Mouse (Mus musculus): ENCODE data around the gene Tut1. TPM values are rescaled to one million over a fixed set of nuclear protein-coding genes. Genes with fewer than 3 reads are reported as not detected.

The Tut1 gene
- total and polyA plus RNA-seq, 2 experiments from 2014 or later = 10.4 to 18.0 TPM

DNA sequence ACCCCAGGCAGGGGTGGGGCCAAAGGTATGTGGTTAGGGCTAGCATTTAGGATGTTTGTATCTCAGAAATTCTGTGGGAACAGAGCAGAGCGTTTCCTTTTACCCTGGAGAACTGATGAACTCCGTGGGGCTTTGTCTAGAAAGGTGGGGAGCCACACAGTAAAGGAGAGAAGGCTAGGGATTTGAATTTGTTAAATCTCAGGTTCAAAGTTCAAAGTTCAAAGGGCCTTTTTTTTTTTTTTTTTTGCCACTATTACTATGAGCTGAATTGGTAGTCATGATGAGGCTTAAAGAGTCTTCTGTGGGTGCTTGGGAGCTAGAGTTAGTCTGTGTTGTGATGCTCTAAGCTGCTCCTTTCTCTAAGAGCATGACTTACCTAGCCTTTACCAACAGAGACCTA lies 16.9 kb upstream of the Tut1 start:
- no peak for DNase-seq (ENCODE audit: low spot score)
- no peak overlapping the region for H3K4me2 ChIP-seq (ENCODE audit: low read depth, low read length)
- no peak overlapping the region for H3K9ac ChIP-seq (replicated peaks; ENCODE audit: low read depth, low read length)
- TF ChIP-seq CTCF (IDR thresholded peaks at IDR 0.05; ENCODE audit: low read depth) (no peak), EP300 (IDR thresholded peaks at IDR 0.05; ENCODE audit: low read depth) (no peak)
- no peaks in the 10 kb centered on the region for H3K9me3 ChIP-seq (replicated peaks; ENCODE audit: control insufficient read depth, low read length)
- H3K27ac ChIP-seq (ENCODE audit: low read depth) = no peak overlapping the region
- H3K4me3 ChIP-seq (ENCODE audit: low read depth, low read length) = no peak overlapping the region
- 85% methylated on average over 2 of the region's 2 CpGs for WGBS
- H3K27me3 ChIP-seq (ENCODE audit: control insufficient read depth, insufficient read depth, low read length) = no peaks in the 10 kb centered on the region
- H3K4me1 ChIP-seq (ENCODE audit: control insufficient read depth, insufficient read depth) = no peaks in the 10 kb centered on the region
- ATAC-seq (ENCODE audit: insufficient read depth, low read depth) = no peak
- H3K36me3 ChIP-seq (replicated peaks; ENCODE audit: control insufficient read depth, insufficient read depth, low read length) = peaks cover 44% of the 10 kb centered on the region

- H3K4me1 ChIP-seq (ENCODE audit: control insufficient read depth, insufficient read depth) = peaks cover 20% of the 10 kb centered on the region; the same call in 1 of the 2 replicates
- no peak overlapping the region for H3K9ac ChIP-seq (replicated peaks; ENCODE audit: low read depth, low read length)
- H3K36me3 ChIP-seq (replicated peaks; ENCODE audit: control insufficient read depth, insufficient read depth, low read length) = peaks cover 37% of the 10 kb centered on the region
- H3K4me2 ChIP-seq (ENCODE audit: low read depth, low read length) = peak overlapping the region; percentile 68; the same call in 1 of the 2 replicates
- H3K27me3 ChIP-seq (ENCODE audit: control insufficient read depth, insufficient read depth, low read length) = no peaks in the 10 kb centered on the region
- TF ChIP-seq EP300 (IDR thresholded peaks at IDR 0.05; ENCODE audit: low read depth) = no peak
- no peak for TF ChIP-seq CTCF (IDR thresholded peaks at IDR 0.05; ENCODE audit: low read depth)
- no peak overlapping the region for H3K4me3 ChIP-seq (ENCODE audit: low read depth, low read length)
- ATAC-seq (ENCODE audit: insufficient read depth, low read depth) (no peak), DNase-seq (ENCODE audit: low spot score) (no peak)
- H3K9me3 ChIP-seq (replicated peaks; ENCODE audit: control insufficient read depth, low read length) = no peaks in the 10 kb centered on the region
- H3K27ac ChIP-seq (ENCODE audit: low read depth) = no peak overlapping the region
- WGBS = 86% methylated on average over 14 of the region's 15 CpGs
These were observed 13.0 kb upstream of the Tut1 start for GRCm38 (mm10) chr19:8940526-8941133.

DNA sequence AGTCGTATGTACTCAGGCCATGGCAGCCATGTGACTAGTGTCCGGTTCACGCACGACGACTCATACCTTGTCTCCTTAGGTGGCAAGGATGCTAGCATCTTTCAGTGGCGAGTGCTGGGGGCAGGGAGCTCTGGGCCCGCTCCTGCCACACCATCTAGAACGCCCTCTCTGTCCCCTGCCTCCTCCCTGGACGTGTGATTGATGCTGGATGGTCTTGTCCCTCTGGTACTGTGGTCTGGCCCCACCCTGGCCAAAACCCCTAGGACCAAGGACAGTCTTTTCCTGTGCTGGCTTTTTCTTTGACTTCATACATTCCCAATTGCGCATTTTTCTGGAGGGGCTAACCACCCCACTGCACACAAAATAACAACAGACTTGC lies 12.5 kb upstream of the Tut1 start:
- DNase-seq (ENCODE audit: low spot score) (no peak), ATAC-seq (ENCODE audit: insufficient read depth, low read depth) (no peak)
- Histone ChIP-seq H3K9me3 (replicated peaks; ENCODE audit: control insufficient read depth, low read length) (no peaks in the 10 kb centered on the region), H3K9ac (replicated peaks; ENCODE audit: low read depth, low read length) (peak overlapping the region; percentile 94), H3K27me3 (ENCODE audit: control insufficient read depth, insufficient read depth, low read length) (no peaks in the 10 kb centered on the region), H3K27ac (ENCODE audit: low read depth) (peak overlapping the region; percentile 26), H3K36me3 (replicated peaks; ENCODE audit: control insufficient read depth, insufficient read depth, low read length) (peaks cover 38% of the 10 kb centered on the region), H3K4me3 (ENCODE audit: low read depth, low read length) (peak overlapping the region; percentile 68), H3K4me1 (ENCODE audit: control insufficient read depth, insufficient read depth) (peaks cover 20% of the 10 kb centered on the region; the same call in 1 of the 2 replicates), H3K4me2 (ENCODE audit: low read depth, low read length) (peak overlapping the region; percentile 68)
- TF ChIP-seq CTCF (IDR thresholded peaks at IDR 0.05; ENCODE audit: low read depth) (no peak), EP300 (IDR thresholded peaks at IDR 0.05; ENCODE audit: low read depth) (no peak)
- 47% methylated on average over 10 of the region's 10 CpGs for WGBS

DNA sequence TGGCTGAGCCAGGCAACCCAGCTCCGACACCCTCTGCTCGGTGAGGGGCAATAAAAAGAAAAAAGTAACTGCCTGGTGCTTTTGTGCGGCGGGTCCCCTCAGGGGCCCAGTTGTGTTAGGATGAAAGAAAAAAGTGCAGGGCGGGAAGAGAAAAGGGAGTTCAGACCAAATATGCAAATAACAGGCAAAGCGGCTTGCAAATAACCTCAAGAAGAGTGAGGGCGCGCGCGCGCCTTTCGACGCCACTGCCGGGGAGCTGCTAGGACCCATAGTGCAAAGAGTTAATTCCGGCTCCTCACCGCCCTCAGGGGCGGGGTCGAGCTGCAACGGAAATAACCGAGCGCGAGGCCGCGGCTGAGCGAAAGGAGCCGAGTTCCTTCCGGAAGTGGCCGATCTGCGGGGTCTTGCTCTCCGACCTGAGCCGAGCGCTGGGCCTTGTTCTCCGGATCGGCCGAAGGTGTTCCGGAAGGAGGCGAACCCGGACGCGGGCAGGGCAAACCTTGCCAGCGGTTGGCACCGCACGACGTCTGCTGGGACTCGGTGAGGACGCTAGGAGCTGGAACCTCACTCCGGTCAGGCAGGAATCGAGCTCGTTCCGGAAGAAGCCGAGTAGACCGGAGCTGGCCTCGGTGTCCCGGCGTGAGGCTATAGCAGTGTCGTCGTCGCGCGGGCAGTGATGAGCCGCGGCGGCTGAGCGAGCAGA lies 12.0 kb upstream of the Tut1 start, which contains the start of gene Mta2:
Gene Mta2, plus strand, starts transcription at position 361 of the 703 bp plus-strand sequence.
- H3K36me3 ChIP-seq (replicated peaks; ENCODE audit: control insufficient read depth, insufficient read depth, low read length) = peaks cover 37% of the 10 kb centered on the region
- peak within 1 kb of the TSS; percentile 94 for H3K9ac ChIP-seq (replicated peaks; ENCODE audit: low read depth, low read length)
- H3K9me3 ChIP-seq (replicated peaks; ENCODE audit: control insufficient read depth, low read length) = no peaks in the 10 kb centered on the region
- under 1% methylated on average over 64 of the region's 64 CpGs for WGBS
- H3K27ac ChIP-seq (ENCODE audit: low read depth) = peak within 1 kb of the TSS; percentile 97
- DNase-seq (ENCODE audit: low spot score) (peak; percentile 98), ATAC-seq (ENCODE audit: insufficient read depth, low read depth) (peak; percentile 96)
- peaks cover 20% of the 10 kb centered on the region; the same call in 1 of the 2 replicates for H3K4me1 ChIP-seq (ENCODE audit: control insufficient read depth, insufficient read depth)
- TF ChIP-seq CTCF (IDR thresholded peaks at IDR 0.05; ENCODE audit: low read depth) = no peak
- TF ChIP-seq EP300 (IDR thresholded peaks at IDR 0.05; ENCODE audit: low read depth) = 0 out of 2 replicates have a peak, but pooled peaks have one; percentile 62
- H3K4me3 ChIP-seq (ENCODE audit: low read depth, low read length) = peak within 1 kb of the TSS; percentile 68
- H3K4me2 ChIP-seq (ENCODE audit: low read depth, low read length) = peak within 1 kb of the TSS; percentile 68
- H3K27me3 ChIP-seq (ENCODE audit: control insufficient read depth, insufficient read depth, low read length) = no peaks in the 10 kb centered on the region

DNA sequence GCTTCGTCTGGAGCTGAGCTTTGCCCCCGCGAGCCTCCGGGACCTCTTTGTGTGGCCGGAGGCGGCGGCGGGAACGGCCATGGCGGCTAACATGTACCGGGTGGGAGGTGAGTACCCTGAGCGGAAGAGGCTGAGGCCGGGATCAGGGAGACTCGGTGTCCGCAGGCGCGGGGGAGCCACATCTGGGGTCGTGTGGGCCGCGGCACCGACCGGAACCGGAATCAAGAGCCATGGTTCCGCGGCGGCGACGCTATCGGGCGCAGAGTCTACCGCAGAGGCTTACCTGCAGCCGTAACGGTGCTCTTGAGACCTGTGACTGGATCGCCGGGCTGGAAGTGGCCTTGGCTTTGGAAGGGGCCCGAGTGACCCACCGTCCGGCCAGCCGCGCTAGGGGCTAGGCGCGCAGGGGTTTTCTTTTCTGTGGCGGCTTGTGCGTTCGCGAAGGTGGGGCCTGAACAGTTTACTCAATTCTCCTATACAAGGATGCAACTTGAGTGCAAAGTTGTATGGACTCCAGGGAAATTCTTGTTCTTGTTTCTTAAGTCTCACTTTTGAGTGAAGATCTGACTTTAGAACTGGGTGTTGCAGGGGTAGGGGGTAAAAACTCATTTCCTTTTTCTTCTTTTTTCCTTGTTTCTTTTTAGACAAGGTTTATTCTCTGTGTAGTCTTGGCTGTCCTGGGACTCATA lies 11.2 kb upstream of the Tut1 start:
- Histone ChIP-seq H3K4me2 (ENCODE audit: low read depth, low read length) (peak overlapping the region; percentile 68), H3K27me3 (ENCODE audit: control insufficient read depth, insufficient read depth, low read length) (no peaks in the 10 kb centered on the region), H3K27ac (ENCODE audit: low read depth) (peak overlapping the region; percentile 97), H3K9ac (replicated peaks; ENCODE audit: low read depth, low read length) (peak overlapping the region; percentile 94), H3K4me1 (ENCODE audit: control insufficient read depth, insufficient read depth) (peaks cover 20% of the 10 kb centered on the region; the same call in 1 of the 2 replicates), H3K4me3 (ENCODE audit: low read depth, low read length) (peak overlapping the region; percentile 68), H3K9me3 (replicated peaks; ENCODE audit: control insufficient read depth, low read length) (no peaks in the 10 kb centered on the region), H3K36me3 (replicated peaks; ENCODE audit: control insufficient read depth, insufficient read depth, low read length) (peaks cover 36% of the 10 kb centered on the region)
- peak; percentile 58 for ATAC-seq (ENCODE audit: insufficient read depth, low read depth)
- under 1% methylated on average over 46 of the region's 46 CpGs for WGBS
- DNase-seq (ENCODE audit: low spot score) = peak; percentile 51
- TF ChIP-seq EP300 (IDR thresholded peaks at IDR 0.05; ENCODE audit: low read depth) = no peak
- TF ChIP-seq CTCF (IDR thresholded peaks at IDR 0.05; ENCODE audit: low read depth) = no peak

Data from heart, postnatal 0 days (tissue).